Mouse (Mus musculus): ENCODE results near the gene Ccn6. TPM values are rescaled to one million over a fixed set of nuclear protein-coding genes. Genes with fewer than 3 reads are reported as not detected.

Ccn6 gene
- total RNA-seq, 1 experiment from 2014 or later = not detected

Other genes with a start within 250 kb of the Ccn6 start
- gene Lama4, start 198.3 kb downstream of the Ccn6 start, total RNA-seq (2017) = not detected in 3 replicates
- gene Fam229b, start 29.9 kb downstream of the Ccn6 start, total RNA-seq (2017) = 0.86 to 4.7 TPM in 2 of 3 replicates, not detected in the other
- gene Tube1, start 29.8 kb downstream of the Ccn6 start, total RNA-seq (2017) = 1.3 to 3.2 TPM (median 1.4 TPM) in 3 replicates
- gene Fyn, start 205.1 kb upstream of the Ccn6 start, total RNA-seq (2017) = 231 to 385 TPM (median 255 TPM) in 3 replicates

Measured in monocyte, adult 5-6 weeks (primary cell).